Mouse (Mus musculus) heart, adult 2 months (tissue): ENCODE data around the gene Mtr.

Experiments
- CTCF ChIP-seq: fragments of 200-600 bp; IDR thresholded peaks from 2 replicates; pipeline ENCODE4 v1.8.1; 2022; ENCODE audit warnings: antibody characterized with exemption, mild to moderate bottlenecking, moderate library complexity
- POLR2A ChIP-seq: fragments of 200-500 bp; IDR thresholded peaks from 2 replicates; pipeline ENCODE4 v1.6.1; 2011; ENCODE audit warnings: mild to moderate bottlenecking, low read depth, low read length, control low read depth; ENCODE audit not compliant: insufficient read depth

GRCm38 (mm10) chr13:12297777-12298176, 39.9 kb upstream of the Mtr start:
- TF ChIP-seq POLR2A: no peak
- TF ChIP-seq CTCF: no peak
